ENCODE assay signal across 1 mouse cellular context in the genomic region with DNA sequence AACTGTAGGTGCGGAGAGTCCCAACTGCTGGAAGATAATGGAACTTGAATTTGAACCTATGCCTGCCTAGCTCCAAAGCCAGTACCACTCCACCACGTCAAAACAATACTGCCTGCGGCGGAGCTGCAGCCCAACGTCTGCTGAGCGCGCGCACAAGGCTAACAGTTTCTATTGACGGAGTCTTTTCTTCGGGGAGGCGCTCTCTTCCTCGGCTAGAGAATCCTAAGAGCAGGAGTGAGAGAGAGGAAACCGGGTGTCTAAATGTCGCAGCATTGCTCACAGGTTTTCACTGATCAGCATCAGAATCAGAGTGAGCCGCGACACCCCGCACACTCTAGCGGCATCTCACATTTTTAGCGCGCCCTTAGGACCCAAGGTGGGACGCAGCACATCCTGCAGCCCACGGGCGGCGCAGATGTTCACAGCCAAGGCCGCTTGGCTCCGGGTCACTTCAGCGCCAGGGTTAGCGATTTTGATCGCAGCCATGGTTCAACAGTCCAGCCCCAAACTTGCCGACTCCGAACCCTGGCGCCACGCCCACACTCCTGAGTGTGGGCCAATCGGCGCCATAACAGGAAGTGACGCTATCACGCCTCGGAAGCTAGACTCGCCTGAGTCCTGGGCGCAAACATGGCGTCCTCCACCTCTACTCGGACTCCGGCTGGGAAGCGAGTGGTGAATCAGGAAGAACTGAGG.
TF ChIP-seq lines count a peak whose summit lies in the region.

A gene (minus strand): TSS at position 580 of the 696 bp plus-strand sequence.
A gene (plus strand): TSS at position 604 of the 696 bp plus-strand sequence.

TF ChIP-seq in MEL, 35 proteins besides CTCF, POLR2A, EP300 and RAD21 (continued from another document):
- TF ChIP-seq POLR2AphosphoS2 (IDR thresholded peaks at IDR 0.05; ENCODE audit: low read length) (peak; percentile 97; the same call in 1 of the 2 replicates), HCFC1 (IDR thresholded peaks at IDR 0.05; ENCODE audit: low read depth, low read length) (peak; percentile 88), SIN3A (IDR thresholded peaks at IDR 0.05; ENCODE audit: low read length) (peak; percentile 81), POLR2AphosphoS5 (IDR thresholded peaks at IDR 0.05; ENCODE audit: borderline replicate concordance, low read depth, low read length) (no peak), MXI1 (IDR thresholded peaks at IDR 0.05; ENCODE audit: low read depth, low read length) (peak; percentile 71; the same call in 1 of the 2 replicates), ELF1 (IDR thresholded peaks at IDR 0.05; ENCODE audit: low read depth, low read length) (peak; percentile 60), NRF1 (IDR thresholded peaks at IDR 0.05; ENCODE audit: insufficient read depth, low read depth, low read length, poor library complexity, severe bottlenecking) (peak; percentile 33; the same call in 1 of the 2 replicates), TBP (IDR thresholded peaks at IDR 0.05; ENCODE audit: low read depth, low read length) (peak; percentile 94), ETS1 (IDR thresholded peaks at IDR 0.05; ENCODE audit: low read depth, low read length) (0 out of 2 replicates have a peak, but pooled peaks have one; percentile 31), JUND (IDR thresholded peaks at IDR 0.05; ENCODE audit: low read depth, low read length) (no peak), MAZ (IDR thresholded peaks at IDR 0.05; ENCODE audit: low read depth, low read length) (0 out of 2 replicates have a peak, but pooled peaks have one; percentile 2)
